Mouse (Mus musculus) ES-Bruce4 (cell line): ENCODE results near the gene Rasa4. TPM values are rescaled to one million over a fixed set of nuclear protein-coding genes. Genes with fewer than 3 reads are reported as not detected.
"Not testable (repeated sequence)": the region's sequence is repeated elsewhere in the genome, so short reads cannot be mapped to it uniquely, and the experiment has no call there.

ENCODE experiments used
- H3K27ac ChIP-seq: 2 replicates; pipeline ENCODE4 v1.5.1; 2012; ENCODE audit warnings: low read length, inconsistent platforms; ENCODE audit not compliant: insufficient read depth
- H3K27me3 ChIP-seq: 2 replicates; pipeline ENCODE4 v1.6.1; 2012; ENCODE audit warnings: mild to moderate bottlenecking, low read length, inconsistent platforms; ENCODE audit not compliant: control insufficient read depth, poor library complexity, insufficient read depth, severe bottlenecking
- H3K36me3 ChIP-seq: 2 replicates; pipeline ENCODE4 v1.6.1; 2012; ENCODE audit warnings: inconsistent platforms, mild to moderate bottlenecking, low read length, moderate library complexity; ENCODE audit not compliant: control insufficient read depth, poor library complexity, insufficient read depth, severe bottlenecking
- H3K4me1 ChIP-seq: one replicate; pipeline ENCODE4 v1.8.1; 2011; ENCODE audit warnings: low read length; ENCODE audit not compliant: control insufficient read depth, insufficient read depth
- H3K4me3 ChIP-seq: 2 replicates; pipeline ENCODE4 v1.5.1; 2011; ENCODE audit warnings: low read depth, mild to moderate bottlenecking, low read length
- H3K9ac ChIP-seq: 2 replicates; pipeline ENCODE4 v1.6.1; 2012; ENCODE audit warnings: low read depth, mild to moderate bottlenecking, inconsistent platforms; ENCODE audit not compliant: poor library complexity, severe bottlenecking
- H3K9me3 ChIP-seq: replicated peaks from 2 replicates; pipeline ENCODE4 v1.6.1; 2012; ENCODE audit warnings: mild to moderate bottlenecking, low read length, inconsistent platforms; ENCODE audit not compliant: control insufficient read depth, poor library complexity, insufficient read depth, severe bottlenecking
- CTCF ChIP-seq: IDR thresholded peaks from one replicate; pipeline ENCODE4 v1.8.1; 2011; ENCODE audit warnings: low read depth, low read length
- EP300 ChIP-seq: IDR thresholded peaks from 2 replicates; pipeline ENCODE4 v1.6.1; 2011; ENCODE audit warnings: low read depth, low read length; ENCODE audit not compliant: insufficient read depth
- POLR2A ChIP-seq: IDR thresholded peaks from one replicate; pipeline ENCODE4 v1.8.1; 2011; ENCODE audit warnings: low read length; ENCODE audit not compliant: insufficient read depth
- polyA plus RNA-seq: library from polyadenylated mRNA; stranded (reverse); fragments of >200 nt; gene quantifications from 2 replicates; pipeline ENCODE4 v1.2.4, GENCODE M21; 2011; ENCODE audit warnings: low read depth; ENCODE audit not compliant: missing spikeins, insufficient read depth, insufficient read length

Gene Rasa4
- polyA plus RNA-seq, 1 experiment, result 5.9 TPM

DNA sequence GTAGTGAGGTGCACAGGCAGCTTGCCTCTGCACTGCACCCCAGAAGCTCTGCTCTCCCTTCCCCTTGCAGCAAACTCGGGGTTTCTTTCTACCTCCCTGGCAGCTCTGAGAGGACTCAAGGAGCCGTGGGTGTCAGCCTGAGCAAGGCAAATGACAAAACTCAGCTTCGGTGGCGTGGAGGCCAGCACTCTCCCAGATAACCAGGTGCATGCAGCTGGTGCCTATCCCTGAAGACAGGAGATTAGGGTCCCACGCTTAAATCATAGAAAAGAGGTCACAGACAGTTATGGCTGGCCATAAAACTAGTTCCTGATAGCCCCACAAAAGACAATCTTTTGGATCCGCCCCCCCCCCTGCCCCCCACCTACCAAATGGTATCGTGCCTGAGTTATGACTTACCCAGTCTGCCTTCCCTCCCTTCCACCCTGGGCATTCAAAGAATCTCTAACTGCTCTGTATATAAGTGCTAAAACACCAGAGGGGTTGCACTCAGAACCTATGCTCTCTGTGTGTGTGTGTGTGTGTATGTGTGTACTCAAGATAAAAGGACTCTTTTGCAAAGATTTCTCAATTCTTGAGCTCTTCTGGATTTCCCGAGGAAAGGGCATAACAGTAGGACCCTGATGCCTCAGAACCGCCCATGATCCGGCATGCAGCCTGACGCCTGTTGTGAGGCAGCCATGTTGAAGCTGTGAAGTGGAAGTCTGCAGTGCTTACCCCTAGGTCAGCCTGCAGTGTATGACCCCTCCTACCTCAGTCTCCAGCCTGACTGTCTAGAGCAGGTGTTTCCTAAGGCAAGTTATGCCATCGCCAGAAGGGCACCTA lies 61.1 kb downstream of the Rasa4 start:
- Histone ChIP-seq H3K27me3 (no peaks in the 10 kb centered on the region), H3K9ac (no peak overlapping the region), H3K4me3 (no peak overlapping the region), H3K4me1 (no peaks in the 10 kb centered on the region), H3K9me3 (no peaks in the 10 kb centered on the region), H3K27ac (no peak overlapping the region), H3K36me3 (no peaks in the 10 kb centered on the region)
- no peak for TF ChIP-seq EP300
- TF ChIP-seq CTCF, result no peak
- TF ChIP-seq POLR2A, result no peak

DNA sequence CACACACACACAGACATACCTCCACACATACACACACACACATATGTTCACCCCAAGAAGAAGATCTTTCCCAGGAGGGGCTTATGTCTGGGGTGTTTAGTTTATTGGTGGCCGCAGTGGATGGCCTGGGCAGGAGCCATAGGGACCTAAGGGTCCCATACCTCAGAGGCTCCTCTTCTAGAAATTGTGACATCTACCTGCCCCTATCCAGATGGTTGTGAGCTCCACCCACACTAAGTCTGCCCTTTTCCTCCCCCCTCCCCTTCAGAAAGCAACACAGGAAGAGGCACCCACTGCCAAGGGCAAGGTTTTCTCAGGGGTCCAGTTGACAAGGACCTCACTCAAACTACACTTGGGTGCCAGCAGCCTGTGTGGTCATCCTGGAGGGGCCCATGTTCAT lies 63.2 kb downstream of the Rasa4 start:
- TF ChIP-seq EP300 (no peak), POLR2A (no peak), CTCF (no peak)
- no peak overlapping the region for H3K27ac ChIP-seq
- H3K4me1 ChIP-seq, result no peaks in the 10 kb centered on the region
- no peaks in the 10 kb centered on the region for H3K27me3 ChIP-seq
- no peaks in the 10 kb centered on the region for H3K36me3 ChIP-seq
- H3K9ac ChIP-seq, result no peak overlapping the region
- H3K4me3 ChIP-seq, result no peak overlapping the region
- H3K9me3 ChIP-seq, result no peaks in the 10 kb centered on the region

DNA sequence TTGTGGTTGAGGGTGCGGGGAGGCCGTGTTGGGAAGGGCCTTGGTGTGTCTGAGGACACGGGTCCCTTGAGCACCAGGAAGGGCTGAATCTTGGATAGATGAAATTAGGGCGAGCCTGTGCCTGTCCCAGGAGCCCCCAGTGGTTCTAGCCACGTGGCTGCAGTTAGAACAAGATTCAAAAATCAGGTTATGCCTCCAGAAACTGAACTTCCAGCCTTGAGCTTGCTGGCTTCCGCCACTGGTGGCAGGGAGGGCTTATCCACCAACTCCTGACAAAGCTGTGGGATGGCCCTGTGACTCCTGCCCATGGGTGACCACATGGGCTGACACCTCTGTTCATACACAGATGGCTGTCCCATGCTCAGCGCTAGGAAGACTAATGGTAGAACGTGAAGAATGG lies 64.0 kb downstream of the Rasa4 start:
- H3K4me3 ChIP-seq, result no peak overlapping the region
- no peaks in the 10 kb centered on the region for H3K27me3 ChIP-seq
- H3K27ac ChIP-seq, result no peak overlapping the region
- H3K4me1 ChIP-seq, result no peaks in the 10 kb centered on the region
- no peaks in the 10 kb centered on the region for H3K9me3 ChIP-seq
- no peaks in the 10 kb centered on the region for H3K36me3 ChIP-seq
- TF ChIP-seq POLR2A (no peak), CTCF (no peak), EP300 (no peak)
- H3K9ac ChIP-seq, result no peak overlapping the region

- not testable (repeated sequence) for H3K9ac ChIP-seq, H3K9me3 ChIP-seq, H3K4me1 ChIP-seq, H3K36me3 ChIP-seq, H3K4me3 ChIP-seq, H3K27me3 ChIP-seq, H3K27ac ChIP-seq
These were observed 65.4 kb downstream of the Rasa4 start for GRCm38 (mm10) chr5:136149134-136149576.

GRCm38 (mm10) chr5:136152365-136152764 lies 68.6 kb downstream of the Rasa4 start:
- no peaks in the 10 kb centered on the region for H3K36me3 ChIP-seq
- no peak overlapping the region for H3K9ac ChIP-seq
- H3K9me3 ChIP-seq, result peaks cover 11% of the 10 kb centered on the region
- H3K27ac ChIP-seq, result no peak overlapping the region
- H3K27me3 ChIP-seq, result no peaks in the 10 kb centered on the region
- H3K4me3 ChIP-seq, result no peak overlapping the region
- H3K4me1 ChIP-seq, result no peaks in the 10 kb centered on the region
- no peak for TF ChIP-seq EP300
- TF ChIP-seq CTCF, result no peak
- TF ChIP-seq POLR2A, result no peak

- Histone ChIP-seq H3K9me3 (peaks cover 11% of the 10 kb centered on the region), H3K27me3 (no peaks in the 10 kb centered on the region), H3K36me3 (no peaks in the 10 kb centered on the region), H3K9ac (no peak overlapping the region), H3K27ac (no peak overlapping the region), H3K4me1 (no peaks in the 10 kb centered on the region), H3K4me3 (no peak overlapping the region)
- no peak for TF ChIP-seq EP300
- no peak for TF ChIP-seq CTCF
- TF ChIP-seq POLR2A, result no peak
These were observed 71.7 kb downstream of the Rasa4 start for GRCm38 (mm10) chr5:136155399-136155798.

DNA sequence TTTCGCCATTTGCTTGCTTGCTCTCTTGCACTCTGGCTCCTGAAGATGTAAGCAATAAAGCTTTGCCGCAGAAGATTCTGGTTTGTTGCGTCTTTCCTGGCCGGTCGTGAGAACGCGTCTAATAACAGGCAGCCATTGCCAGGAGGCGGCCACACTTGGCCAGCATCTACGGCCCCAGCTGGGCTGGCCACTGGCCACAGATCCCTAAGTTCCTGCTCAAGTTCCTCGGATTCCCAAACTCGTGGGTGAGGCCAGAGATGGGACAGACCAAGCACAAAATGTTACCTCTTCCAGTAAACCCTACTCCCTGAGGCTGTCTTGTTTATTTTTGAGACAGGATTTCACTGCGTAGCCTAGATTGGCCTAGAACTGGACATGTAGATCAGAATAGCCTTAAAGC lies 76.4 kb downstream of the Rasa4 start:
- not testable (repeated sequence) for H3K9me3 ChIP-seq, H3K36me3 ChIP-seq, H3K27me3 ChIP-seq, H3K9ac ChIP-seq, H3K4me3 ChIP-seq, H3K4me1 ChIP-seq, H3K27ac ChIP-seq
